Mouse (Mus musculus) C2C12 (cell line): ENCODE results near the gene Srxn1. TPM values are rescaled to one million over a fixed set of nuclear protein-coding genes. Genes with fewer than 3 reads are reported as not detected.

Source experiments
- H3K27me3 ChIP-seq: one replicate; pipeline ENCODE4 v1.6.1; 2011; ENCODE audit not compliant: control insufficient read depth, insufficient read depth, insufficient read length
- H3K36me3 ChIP-seq: one replicate; pipeline ENCODE4 v1.6.1; 2011; ENCODE audit not compliant: control insufficient read depth, insufficient read depth
- H3K4me3 ChIP-seq: one replicate; pipeline ENCODE4 v1.5.1; 2011; ENCODE audit warnings: mild to moderate bottlenecking, control low read depth; ENCODE audit not compliant: poor library complexity, insufficient read depth, severe bottlenecking
- H3K79me2 ChIP-seq: one replicate; pipeline ENCODE4 v1.6.1; 2011; ENCODE audit not compliant: control insufficient read depth, insufficient read depth
- H3K79me3 ChIP-seq: one replicate; pipeline ENCODE4 v1.6.1; 2011; ENCODE audit warnings: low read depth, control low read depth
- H3ac ChIP-seq: one replicate; pipeline ENCODE3; 2011; ENCODE audit warnings: low read depth; ENCODE audit not compliant: control insufficient read depth, insufficient read length
- CEBPB ChIP-seq: IDR thresholded peaks from one replicate; pipeline ENCODE4 v1.6.1; 2011; ENCODE audit warnings: low read depth, mild to moderate bottlenecking, control low read depth, moderate library complexity
- CTCF ChIP-seq: IDR thresholded peaks from one replicate; pipeline ENCODE4 v1.5.1; 2011; ENCODE audit not compliant: control insufficient read depth, insufficient read depth, insufficient read length
- FOSL1 ChIP-seq: IDR thresholded peaks from one replicate; pipeline ENCODE4 v1.8.0; 2011; ENCODE audit warnings: mild to moderate bottlenecking, low read length; ENCODE audit not compliant: poor library complexity, insufficient read depth, severe bottlenecking
- MAX ChIP-seq: IDR thresholded peaks from one replicate; pipeline ENCODE4 v1.6.1; 2011; ENCODE audit warnings: mild to moderate bottlenecking, control low read depth
- MYOD1 ChIP-seq: IDR thresholded peaks from one replicate; pipeline ENCODE4 v1.6.1; 2011; ENCODE audit warnings: low read depth; ENCODE audit not compliant: control insufficient read depth, insufficient read length
- MYOG ChIP-seq: IDR thresholded peaks from one replicate; pipeline ENCODE4 v1.6.1; 2011; ENCODE audit not compliant: control insufficient read depth, insufficient read length; ENCODE audit errors: extremely low read depth
- USF1 ChIP-seq: IDR thresholded peaks from one replicate; pipeline ENCODE4 v1.6.1; 2011; ENCODE audit warnings: low read depth, mild to moderate bottlenecking, control low read depth, moderate library complexity
- polyA plus RNA-seq: library from polyadenylated mRNA; unstranded; fragments of >200 nt; fragmentation: generic; extraction: Trizol; gene quantifications from one replicate; pipeline ENCODE4 v1.2.1, GENCODE M21; 2012; ENCODE audit warnings: missing spikeins

Gene Srxn1
- polyA plus RNA-seq, 1 experiment: 60.3 TPM

DNA sequence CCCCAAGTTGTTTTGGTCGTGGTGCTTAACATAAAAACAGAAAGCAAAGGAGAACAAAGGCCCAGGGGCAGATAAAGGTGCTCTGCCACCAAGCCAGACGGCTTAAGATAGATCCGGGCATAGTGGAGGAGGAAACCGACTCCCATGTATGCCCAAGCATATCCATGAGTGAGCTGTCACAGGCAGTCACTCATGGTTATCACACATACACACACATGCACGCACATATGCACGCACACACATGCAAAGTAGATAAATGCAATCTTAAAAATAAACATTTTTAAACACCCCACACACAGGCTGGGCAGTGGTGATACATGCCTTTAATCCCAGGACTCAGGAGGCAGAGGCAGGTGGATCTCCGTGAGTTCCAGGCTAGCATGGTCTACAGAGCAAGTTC is 12.4 kb downstream of the Srxn1 start:
- TF ChIP-seq CEBPB (no peak), MYOD1 (no peak), MAX (no peak)
- Histone ChIP-seq H3K4me3 (no peak overlapping the region), H3K36me3 (no peaks in the 10 kb centered on the region), H3ac (no peak overlapping the region), H3K27me3 (peaks cover 47% of the 10 kb centered on the region), H3K79me2 (no peaks in the 10 kb centered on the region), H3K79me3 (no peaks in the 10 kb centered on the region)

GRCm38 (mm10) chr2:152119228-152119865 is 14.0 kb downstream of the Srxn1 start:
- no peak overlapping the region for H3K4me3 ChIP-seq
- H3ac ChIP-seq: no peak overlapping the region
- H3K79me2 ChIP-seq: no peaks in the 10 kb centered on the region
- H3K79me3 ChIP-seq: no peaks in the 10 kb centered on the region
- no peaks in the 10 kb centered on the region for H3K36me3 ChIP-seq
- H3K27me3 ChIP-seq: peaks cover 51% of the 10 kb centered on the region
- no peak for TF ChIP-seq MAX

DNA sequence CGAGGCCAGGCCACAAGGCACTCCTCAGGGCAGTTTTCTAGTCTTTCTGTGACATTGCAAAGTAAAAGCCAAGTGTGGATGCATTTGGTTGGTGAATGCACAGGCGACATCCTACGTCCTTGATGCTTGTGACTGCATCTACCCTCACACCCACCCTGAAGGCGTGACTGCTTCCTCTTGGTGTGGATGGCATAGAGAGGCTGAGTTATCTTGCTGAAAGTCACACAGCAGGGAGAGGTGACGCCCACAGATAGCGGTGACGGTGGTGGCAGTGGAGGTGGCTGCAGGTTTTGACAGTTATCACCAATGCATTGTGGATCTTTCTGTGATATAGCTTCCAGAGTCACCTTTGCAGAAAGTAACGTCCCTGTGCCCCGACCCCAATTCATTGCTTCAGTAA is 17.6 kb downstream of the Srxn1 start:
- Histone ChIP-seq H3K79me3 (no peaks in the 10 kb centered on the region), H3K4me3 (no peak overlapping the region), H3K36me3 (no peaks in the 10 kb centered on the region), H3ac (no peak overlapping the region), H3K79me2 (no peaks in the 10 kb centered on the region), H3K27me3 (peaks cover 31% of the 10 kb centered on the region)
- TF ChIP-seq USF1: no peak
- no peak for TF ChIP-seq MAX
- TF ChIP-seq MYOG: no peak
- TF ChIP-seq CTCF: no peak
- no peak for TF ChIP-seq MYOD1
- no peak for TF ChIP-seq CEBPB
- no peak for TF ChIP-seq FOSL1

DNA sequence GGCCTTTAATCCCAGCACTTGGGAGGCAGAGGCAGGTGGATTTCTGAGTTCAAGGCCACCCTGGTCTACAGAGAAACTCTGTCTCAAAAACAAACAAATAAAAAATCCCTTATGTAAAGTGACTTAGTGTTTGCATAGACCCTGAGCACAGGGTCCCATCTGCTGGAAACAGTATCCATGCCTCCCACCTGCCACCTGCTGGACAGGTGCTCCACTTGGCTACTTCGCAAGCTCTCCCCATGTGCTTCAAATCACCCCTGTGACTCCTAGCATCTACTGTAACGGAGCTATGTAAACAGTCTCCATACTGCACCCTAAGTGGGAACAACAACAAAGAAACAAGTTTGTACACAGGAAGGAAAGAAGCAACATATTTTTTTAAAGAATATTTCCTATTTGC is 23.3 kb downstream of the Srxn1 start:
- H3ac ChIP-seq: no peak overlapping the region
- no peak overlapping the region for H3K4me3 ChIP-seq
- TF ChIP-seq FOSL1: no peak
- TF ChIP-seq CTCF: no peak
- no peak for TF ChIP-seq MAX
- TF ChIP-seq CEBPB: no peak
- TF ChIP-seq MYOG: no peak
- no peak for TF ChIP-seq USF1
- TF ChIP-seq MYOD1: no peak
- peaks cover 21% of the 10 kb centered on the region for H3K27me3 ChIP-seq
- H3K36me3 ChIP-seq: no peaks in the 10 kb centered on the region
- no peaks in the 10 kb centered on the region for H3K79me3 ChIP-seq
- H3K79me2 ChIP-seq: no peaks in the 10 kb centered on the region

- H3K4me3 ChIP-seq: no peak overlapping the region
- peaks cover 26% of the 10 kb centered on the region for H3K27me3 ChIP-seq
- no peaks in the 10 kb centered on the region for H3K36me3 ChIP-seq
- H3K79me3 ChIP-seq: no peaks in the 10 kb centered on the region
- H3ac ChIP-seq: no peak overlapping the region
- TF ChIP-seq USF1 (no peak), MYOG (no peak), MYOD1 (no peak), MAX (no peak), CTCF (no peak), FOSL1 (no peak), CEBPB (no peak)
- no peaks in the 10 kb centered on the region for H3K79me2 ChIP-seq
Observed at GRCm38 (mm10) chr2:152129778-152130177, 24.5 kb downstream of the Srxn1 start.

DNA sequence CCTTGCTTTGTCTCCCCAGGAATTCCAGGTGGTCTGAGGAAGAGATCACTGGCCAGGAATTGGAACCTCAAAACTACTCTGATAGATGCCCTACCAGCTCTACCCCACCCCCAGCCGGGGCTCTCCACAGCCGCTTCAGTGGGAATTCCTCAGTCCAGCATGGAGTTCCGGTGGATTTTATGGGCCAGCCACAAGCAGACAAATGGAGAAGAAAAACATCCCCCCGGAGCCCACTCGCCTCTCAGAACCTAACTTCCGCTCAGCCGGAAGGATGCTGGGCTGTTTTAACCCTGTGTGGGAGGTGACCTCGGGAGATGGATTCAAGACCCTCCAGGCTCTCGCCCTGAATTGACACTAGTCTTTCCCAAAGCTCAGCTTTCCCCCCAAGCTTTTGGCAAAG is 26.7 kb downstream of the Srxn1 start:
- Histone ChIP-seq H3ac (no peak overlapping the region), H3K4me3 (no peak overlapping the region), H3K79me2 (no peaks in the 10 kb centered on the region), H3K79me3 (no peaks in the 10 kb centered on the region), H3K27me3 (peaks cover 34% of the 10 kb centered on the region), H3K36me3 (no peaks in the 10 kb centered on the region)
- no peak for TF ChIP-seq FOSL1
- no peak for TF ChIP-seq MYOD1
- TF ChIP-seq CEBPB: no peak
- no peak for TF ChIP-seq USF1
- TF ChIP-seq MYOG: no peak
- no peak for TF ChIP-seq CTCF
- TF ChIP-seq MAX: no peak
